Mouse (Mus musculus) embryo, embryonic 11 days (tissue): Measurements from ENCODE around the gene Nhp2.

Experiments used
- DNase-seq: peaks from one replicate; pipeline ENCODE4 v3.0.0-alpha.2; 2015

The Nhp2 gene

GRCm38 (mm10) chr11:51619409-51620060 is at the start of gene Nhp2:
Gene Nhp2 (plus strand): TSS chr11:51619735.
- peak; percentile 98 for DNase-seq

GRCm38 (mm10) chr11:51576454-51576853 is 43.1 kb upstream of the Nhp2 start:
- DNase-seq = no peak

GRCm38 (mm10) chr11:51577587-51577986 is 41.9 kb upstream of the Nhp2 start:
- DNase-seq = no peak

GRCm38 (mm10) chr11:51579024-51579423 is 40.5 kb upstream of the Nhp2 start:
- DNase-seq = no peak

- DNase-seq = peak; percentile 88
Observed at GRCm38 (mm10) chr11:51582713-51583112, 36.8 kb upstream of the Nhp2 start.

GRCm38 (mm10) chr11:51584057-51584430 is 35.5 kb upstream of the Nhp2 start:
- peak; percentile 47 for DNase-seq

GRCm38 (mm10) chr11:51584431-51585248 is 34.9 kb upstream of the Nhp2 start, which contains the start of gene Phykpl:
Gene Phykpl (plus strand): TSS chr11:51584757.
- DNase-seq = peak; percentile 98

- DNase-seq = no peak
Observed at GRCm38 (mm10) chr11:51585608-51586252, 33.8 kb upstream of the Nhp2 start.

GRCm38 (mm10) chr11:51586411-51586810 is 33.1 kb upstream of the Nhp2 start:
- no peak for DNase-seq

GRCm38 (mm10) chr11:51587059-51587458 is 32.5 kb upstream of the Nhp2 start:
- DNase-seq = no peak

- DNase-seq = no peak
Observed at GRCm38 (mm10) chr11:51588833-51589232, 30.7 kb upstream of the Nhp2 start.

- DNase-seq = no peak
Observed at GRCm38 (mm10) chr11:51590002-51590401, 29.5 kb upstream of the Nhp2 start.

- no peak for DNase-seq
Observed at GRCm38 (mm10) chr11:51591168-51591567, 28.4 kb upstream of the Nhp2 start.

- DNase-seq = no peak
Observed at GRCm38 (mm10) chr11:51591915-51592314, 27.6 kb upstream of the Nhp2 start.

GRCm38 (mm10) chr11:51593368-51593767 is 26.2 kb upstream of the Nhp2 start:
- no peak for DNase-seq

- no peak for DNase-seq
Observed at GRCm38 (mm10) chr11:51593849-51594248, 25.7 kb upstream of the Nhp2 start.

GRCm38 (mm10) chr11:51594715-51595350 is 24.7 kb upstream of the Nhp2 start:
- no peak for DNase-seq

GRCm38 (mm10) chr11:51595459-51596083 is 24.0 kb upstream of the Nhp2 start:
- no peak for DNase-seq

GRCm38 (mm10) chr11:51597553-51597952 is 22.0 kb upstream of the Nhp2 start:
- no peak for DNase-seq

GRCm38 (mm10) chr11:51602253-51602652 is 17.3 kb upstream of the Nhp2 start:
- no peak for DNase-seq

- DNase-seq = peak; percentile 88
Observed at GRCm38 (mm10) chr11:51605602-51606446, 13.7 kb upstream of the Nhp2 start.
